Mouse (Mus musculus): ENCODE data around the gene Edf1.

Gene Edf1

GRCm38 (mm10) chr2:25551186-25551585 lies 6.5 kb upstream of the Edf1 start:
- no peak for TF ChIP-seq GATA4 (IDR thresholded peaks at IDR 0.05; ENCODE audit: insufficient replicate concordance, low read length)

- TF ChIP-seq GATA4 (IDR thresholded peaks at IDR 0.05; ENCODE audit: insufficient replicate concordance, low read length) = no peak
Measured at GRCm38 (mm10) chr2:25556296-25556695, 1.4 kb upstream of the Edf1 start.

GRCm38 (mm10) chr2:25557964-25558360 lies 315 bp downstream of the Edf1 start:
- no peak for TF ChIP-seq GATA4 (IDR thresholded peaks at IDR 0.05; ENCODE audit: insufficient replicate concordance, low read length)

- TF ChIP-seq GATA4 (IDR thresholded peaks at IDR 0.05; ENCODE audit: insufficient replicate concordance, low read length) = no peak
Measured at GRCm38 (mm10) chr2:25558774-25559173, 1.1 kb downstream of the Edf1 start.

- TF ChIP-seq GATA4 (IDR thresholded peaks at IDR 0.05; ENCODE audit: insufficient replicate concordance, low read length) = no peak
Measured at GRCm38 (mm10) chr2:25560551-25560950, 2.9 kb downstream of the Edf1 start.

GRCm38 (mm10) chr2:25561946-25562345 lies 4.3 kb downstream of the Edf1 start:
- TF ChIP-seq GATA4 (IDR thresholded peaks at IDR 0.05; ENCODE audit: insufficient replicate concordance, low read length) = no peak

GRCm38 (mm10) chr2:25565741-25566140 lies 8.1 kb downstream of the Edf1 start:
- no peak for TF ChIP-seq GATA4 (IDR thresholded peaks at IDR 0.05; ENCODE audit: insufficient replicate concordance, low read length)

- no peak for TF ChIP-seq GATA4 (IDR thresholded peaks at IDR 0.05; ENCODE audit: insufficient replicate concordance, low read length)
Measured at GRCm38 (mm10) chr2:25566558-25566957, 8.9 kb downstream of the Edf1 start.

GRCm38 (mm10) chr2:25568473-25569019 lies 10.9 kb downstream of the Edf1 start:
- TF ChIP-seq GATA4 (IDR thresholded peaks at IDR 0.05; ENCODE audit: insufficient replicate concordance, low read length) = no peak

GRCm38 (mm10) chr2:25569323-25569722 lies 11.7 kb downstream of the Edf1 start:
- no peak for TF ChIP-seq GATA4 (IDR thresholded peaks at IDR 0.05; ENCODE audit: insufficient replicate concordance, low read length)

- no peak for TF ChIP-seq GATA4 (IDR thresholded peaks at IDR 0.05; ENCODE audit: insufficient replicate concordance, low read length)
Measured at GRCm38 (mm10) chr2:25571221-25571620, 13.6 kb downstream of the Edf1 start.

GRCm38 (mm10) chr2:25573068-25573467 lies 15.4 kb downstream of the Edf1 start:
- no peak for TF ChIP-seq GATA4 (IDR thresholded peaks at IDR 0.05; ENCODE audit: insufficient replicate concordance, low read length)

- TF ChIP-seq GATA4 (IDR thresholded peaks at IDR 0.05; ENCODE audit: insufficient replicate concordance, low read length) = no peak
Measured at GRCm38 (mm10) chr2:25574136-25574535, 16.5 kb downstream of the Edf1 start.

GRCm38 (mm10) chr2:25574579-25575431 lies 17.2 kb downstream of the Edf1 start, which contains the start of the genes Mamdc4 and Phpt1:
Mamdc4 (minus strand) TSS chr2:25574845.
Phpt1 (minus strand) TSS chr2:25575224.
- no peak; the same call in 1 of the 2 replicates for TF ChIP-seq GATA4 (IDR thresholded peaks at IDR 0.05; ENCODE audit: insufficient replicate concordance, low read length)

GRCm38 (mm10) chr2:25575432-25576027 lies 17.9 kb downstream of the Edf1 start:
- no peak for TF ChIP-seq GATA4 (IDR thresholded peaks at IDR 0.05; ENCODE audit: insufficient replicate concordance, low read length)
